Mouse (Mus musculus) liver, embryonic 15.5 days (tissue): ENCODE results near the gene Gls. TPM values are rescaled to one million over a fixed set of nuclear protein-coding genes. Genes with fewer than 3 reads are reported as not detected.

Experiments
- ATAC-seq: fragments of 200-750 bp; cut with Nextera tagmentation; 2 replicates; pipeline ENCODE4 v1.8.0; 2017; ENCODE audit warnings: moderate number of reproducible peaks, mild to moderate bottlenecking, moderate library complexity; ENCODE audit not compliant: insufficient read depth
- H3K27ac ChIP-seq: fragments of 300-500 bp; sonication (generic); replicated peaks from 2 replicates; pipeline ENCODE4 v1.5.1; 2015; ENCODE audit warnings: mild to moderate bottlenecking, inconsistent platforms
- H3K27me3 ChIP-seq: fragments of 300-500 bp; sonication (generic); 2 replicates; pipeline ENCODE4 v1.6.1; 2015; ENCODE audit warnings: mild to moderate bottlenecking, inconsistent platforms
- H3K36me3 ChIP-seq: fragments of 300-500 bp; sonication (generic); replicated peaks from 2 replicates; pipeline ENCODE4 v1.6.1; 2015; ENCODE audit warnings: moderate library complexity, mild to moderate bottlenecking, inconsistent platforms
- H3K4me1 ChIP-seq: fragments of 300-500 bp; sonication (generic); replicated peaks from 2 replicates; pipeline ENCODE4 v1.6.1; 2015; ENCODE audit warnings: inconsistent platforms
- H3K4me2 ChIP-seq: fragments of 300-500 bp; sonication (generic); 2 replicates; pipeline ENCODE4 v1.6.1; 2015; ENCODE audit warnings: moderate library complexity, mild to moderate bottlenecking, inconsistent platforms
- H3K4me3 ChIP-seq: fragments of 300-500 bp; sonication (generic); replicated peaks from 2 replicates; pipeline ENCODE4 v1.5.1; 2015; ENCODE audit warnings: mild to moderate bottlenecking, inconsistent platforms
- H3K9ac ChIP-seq: fragments of 300-500 bp; sonication (generic); 2 replicates; pipeline ENCODE4 v1.6.1; 2015; ENCODE audit warnings: moderate library complexity, mild to moderate bottlenecking, inconsistent platforms
- H3K9me3 ChIP-seq: fragments of 300-500 bp; sonication (generic); replicated peaks from 2 replicates; pipeline ENCODE4 v1.6.1; 2016; ENCODE audit warnings: inconsistent platforms
- WGBS: fragments of 180-500 bp; shearing (Covaris S2); methylation state at CpG from one replicate; pipeline ENCODE4 v1.1.7; 2015; ENCODE audit warnings: mixed read lengths; ENCODE audit not compliant: insufficient replicate concordance; 5-methylcytosine and 5-hydroxymethylcytosine counted together
- polyA plus RNA-seq: library from polyadenylated mRNA; unstranded; fragments of >200 nt; fragmentation: Nextera tagmentation; extraction: Ambion mirVana; gene quantifications from 2 replicates; pipeline ENCODE4 v1.2.1, GENCODE M21; 2015

Gls gene
- polyA plus RNA-seq, 1 experiment from 2014 or later, result 5.9 TPM

DNA sequence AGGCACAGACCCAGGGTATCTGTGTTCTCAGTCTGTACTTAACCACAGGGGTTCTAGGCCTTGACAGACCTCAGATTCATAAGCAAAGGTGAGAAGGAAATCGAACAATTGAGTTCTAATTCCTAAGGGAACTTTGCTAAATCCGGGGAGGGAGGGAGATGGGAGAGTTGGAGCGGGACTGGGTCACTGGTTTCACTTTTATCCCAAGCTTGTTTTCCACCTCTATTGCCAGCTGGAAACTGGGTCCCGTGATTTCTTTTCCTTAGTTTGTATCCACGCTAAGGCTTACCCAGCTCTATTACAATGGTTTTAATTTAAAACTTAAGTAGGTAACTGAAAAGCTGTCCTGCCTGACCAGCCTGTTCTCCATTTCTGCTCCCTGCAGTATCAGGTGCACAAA lies 57.7 kb downstream of the Gls start:
- Histone ChIP-seq H3K36me3 (no peaks in the 10 kb centered on the region), H3K4me3 (no peak overlapping the region), H3K27me3 (no peaks in the 10 kb centered on the region), H3K27ac (no peak overlapping the region), H3K9me3 (no peaks in the 10 kb centered on the region), H3K4me1 (peaks cover 7% of the 10 kb centered on the region; the same call in 1 of the 2 replicates), H3K4me2 (no peak overlapping the region), H3K9ac (no peak overlapping the region)
- 72% methylated on average over 5 of the region's 5 CpGs for WGBS
- ATAC-seq, result no peak

DNA sequence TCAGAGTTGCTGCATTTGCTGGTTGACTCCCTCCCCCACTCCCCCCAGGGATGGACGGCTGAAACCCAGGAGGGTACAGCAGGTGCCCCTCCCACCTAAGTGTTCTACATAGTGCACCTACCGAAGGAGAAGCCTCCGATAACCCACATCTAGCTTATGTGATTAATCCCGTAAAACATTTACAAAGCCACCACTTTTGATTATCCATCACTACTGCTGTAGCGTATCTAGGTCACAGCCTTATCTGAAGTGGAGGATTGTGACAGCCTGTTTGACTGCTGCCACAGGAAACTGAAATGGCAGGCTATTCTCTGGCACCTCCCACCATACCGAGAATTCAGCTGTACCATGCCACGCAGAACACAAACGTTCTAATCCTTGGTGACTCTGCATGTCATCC lies 61.8 kb downstream of the Gls start:
- ATAC-seq, result no peak
- H3K4me2 ChIP-seq, result no peak overlapping the region

DNA sequence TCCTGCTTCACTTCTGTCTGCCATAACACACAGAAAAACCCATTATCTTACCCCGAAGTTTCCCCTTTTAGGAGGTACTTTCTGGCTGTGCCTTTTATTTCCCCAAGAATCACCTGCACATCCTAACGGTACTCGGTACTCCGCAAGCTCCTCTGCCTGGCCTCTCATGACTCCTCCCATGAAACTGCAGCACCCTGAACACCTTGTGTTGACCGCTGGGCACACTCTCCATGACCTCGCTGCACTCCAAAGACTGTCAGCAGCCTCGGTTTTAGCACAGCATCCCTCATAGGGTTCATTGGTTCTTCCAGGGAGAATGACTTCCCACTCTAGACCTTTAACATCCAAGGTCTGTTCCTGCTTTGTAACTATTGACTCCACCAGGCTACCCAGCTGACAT lies 62.3 kb downstream of the Gls start:
- H3K36me3 ChIP-seq, result peaks cover 7% of the 10 kb centered on the region; the same call in 1 of the 2 replicates
- WGBS, result 61% methylated on average over 7 of the region's 7 CpGs

More for the DNA sequence above, 61.8 kb downstream of the Gls start:
- no peak overlapping the region for H3K9ac ChIP-seq
- WGBS, result 26% methylated on average over 8 of the region's 8 CpGs
- H3K4me3 ChIP-seq, result no peak overlapping the region
- H3K27me3 ChIP-seq, result no peaks in the 10 kb centered on the region
- peaks cover 2% of the 10 kb centered on the region; the same call in 1 of the 2 replicates for H3K36me3 ChIP-seq
- no peaks in the 10 kb centered on the region for H3K9me3 ChIP-seq
- H3K4me1 ChIP-seq, result peaks cover 7% of the 10 kb centered on the region; the same call in 1 of the 2 replicates
- H3K27ac ChIP-seq, result no peak overlapping the region

DNA sequence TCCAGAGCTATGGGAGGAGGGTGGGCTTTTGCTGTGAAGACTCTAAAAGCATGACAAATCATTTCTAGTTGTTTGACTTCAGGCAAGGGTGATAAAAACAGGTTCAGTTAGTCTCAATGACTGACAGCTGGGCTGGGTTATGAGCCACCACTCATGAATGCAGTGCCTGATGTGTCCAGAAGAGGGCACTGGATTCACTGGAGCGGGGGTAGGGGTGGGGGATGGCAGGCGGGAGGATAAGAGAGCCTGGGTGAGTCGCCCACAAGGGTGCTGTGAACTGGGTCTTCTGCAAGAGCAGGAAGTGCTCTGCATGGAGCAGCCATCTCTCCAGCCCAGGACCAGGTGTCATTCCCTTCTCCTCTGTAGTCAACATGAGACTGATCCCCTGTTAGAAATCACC lies 63.0 kb downstream of the Gls start:
- H3K36me3 ChIP-seq, result peaks cover 8% of the 10 kb centered on the region; the same call in 1 of the 2 replicates
- peaks cover 7% of the 10 kb centered on the region; the same call in 1 of the 2 replicates for H3K4me1 ChIP-seq
- no peaks in the 10 kb centered on the region for H3K27me3 ChIP-seq
- H3K9me3 ChIP-seq, result no peaks in the 10 kb centered on the region
- no peak overlapping the region for H3K27ac ChIP-seq
- no peak overlapping the region for H3K9ac ChIP-seq
- H3K4me2 ChIP-seq, result no peak overlapping the region
- 8% methylated on average over 3 of the region's 3 CpGs for WGBS
- H3K4me3 ChIP-seq, result no peak overlapping the region
- ATAC-seq, result no peak

More for the DNA sequence above, 62.3 kb downstream of the Gls start:
- no peak overlapping the region for H3K4me3 ChIP-seq
- H3K27ac ChIP-seq, result no peak overlapping the region
- no peak overlapping the region for H3K9ac ChIP-seq
- no peak for ATAC-seq
- H3K9me3 ChIP-seq, result no peaks in the 10 kb centered on the region
- H3K4me2 ChIP-seq, result no peak overlapping the region
- H3K4me1 ChIP-seq, result peaks cover 7% of the 10 kb centered on the region; the same call in 1 of the 2 replicates
- H3K27me3 ChIP-seq, result no peaks in the 10 kb centered on the region

DNA sequence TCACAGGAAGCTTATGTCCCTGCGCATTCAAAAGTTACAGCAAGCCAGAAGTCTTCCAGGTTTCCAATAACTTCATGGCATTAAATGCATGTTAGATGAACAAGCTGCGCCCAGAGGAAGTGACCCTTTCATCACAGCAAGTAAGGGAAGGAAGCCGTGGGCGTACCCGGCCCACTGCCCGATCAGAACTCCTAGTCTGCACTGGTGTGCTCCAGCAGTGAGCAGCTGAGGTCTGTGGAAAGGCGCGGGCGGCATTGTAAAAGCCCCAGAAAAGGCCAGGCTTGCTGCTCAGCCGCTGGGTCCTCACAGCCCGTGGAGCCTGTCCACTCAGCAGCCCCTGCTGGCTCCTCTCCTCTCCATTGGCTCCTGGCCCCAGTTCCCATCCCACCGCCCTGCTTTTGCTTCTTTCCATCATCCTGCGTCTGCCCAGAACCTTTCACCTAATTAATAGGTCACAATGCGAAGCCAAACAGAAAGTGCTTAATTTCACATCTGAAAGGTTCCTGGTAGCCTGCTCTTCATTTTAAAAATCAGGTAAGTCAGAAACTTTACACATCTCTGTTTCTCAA lies 66.3 kb downstream of the Gls start:
- no peak for ATAC-seq
- Histone ChIP-seq H3K27me3 (no peaks in the 10 kb centered on the region), H3K4me3 (no peak overlapping the region), H3K9ac (no peak overlapping the region), H3K4me1 (peaks cover 7% of the 10 kb centered on the region; the same call in 1 of the 2 replicates), H3K36me3 (peaks cover 18% of the 10 kb centered on the region; the same call in 1 of the 2 replicates), H3K9me3 (no peaks in the 10 kb centered on the region), H3K4me2 (no peak overlapping the region), H3K27ac (no peak overlapping the region)
- WGBS, result 49% methylated on average over 14 of the region's 14 CpGs

DNA sequence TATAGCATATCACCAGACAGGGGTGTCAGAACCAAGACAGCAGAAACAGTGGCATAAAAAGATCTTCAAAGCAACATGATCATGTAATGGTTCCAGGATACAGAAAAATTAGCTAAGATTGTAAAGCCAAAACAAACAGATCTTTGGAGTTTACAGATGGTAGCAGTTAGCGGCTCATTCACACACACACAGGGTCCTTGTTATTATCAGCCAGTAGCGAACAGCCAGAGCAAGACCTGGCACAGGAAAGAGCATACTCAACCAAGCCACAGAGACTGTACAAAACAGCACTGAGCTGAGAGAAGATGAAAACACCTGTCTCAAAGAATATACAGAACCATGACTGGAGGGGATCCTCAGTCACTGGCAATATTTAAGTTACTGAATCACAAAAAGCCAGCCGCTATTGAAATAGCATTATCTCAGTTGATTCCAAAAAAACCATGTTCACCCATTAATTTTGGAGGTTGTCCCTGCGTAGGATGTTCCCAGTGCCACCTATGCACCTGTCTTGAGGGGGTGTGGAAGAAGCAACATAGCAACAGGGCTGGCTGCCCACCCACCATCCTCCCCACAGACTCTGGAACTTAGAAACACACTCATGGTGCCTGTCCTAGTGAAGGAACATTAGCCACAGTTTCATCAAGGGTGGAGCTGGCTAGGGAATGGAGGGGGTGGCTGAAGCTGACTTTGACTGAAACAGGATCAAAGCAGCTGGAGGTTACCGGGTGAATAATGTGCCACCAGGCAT lies 69.2 kb downstream of the Gls start:
- WGBS, result 78% methylated on average over 5 of the region's 5 CpGs
- no peak overlapping the region for H3K9ac ChIP-seq
- H3K4me1 ChIP-seq, result no peaks in the 10 kb centered on the region
- no peaks in the 10 kb centered on the region for H3K9me3 ChIP-seq
- H3K4me3 ChIP-seq, result no peak overlapping the region
- no peak for ATAC-seq
- H3K4me2 ChIP-seq, result no peak overlapping the region
- no peaks in the 10 kb centered on the region for H3K27me3 ChIP-seq
- peaks cover 39% of the 10 kb centered on the region for H3K36me3 ChIP-seq
- no peak overlapping the region for H3K27ac ChIP-seq

DNA sequence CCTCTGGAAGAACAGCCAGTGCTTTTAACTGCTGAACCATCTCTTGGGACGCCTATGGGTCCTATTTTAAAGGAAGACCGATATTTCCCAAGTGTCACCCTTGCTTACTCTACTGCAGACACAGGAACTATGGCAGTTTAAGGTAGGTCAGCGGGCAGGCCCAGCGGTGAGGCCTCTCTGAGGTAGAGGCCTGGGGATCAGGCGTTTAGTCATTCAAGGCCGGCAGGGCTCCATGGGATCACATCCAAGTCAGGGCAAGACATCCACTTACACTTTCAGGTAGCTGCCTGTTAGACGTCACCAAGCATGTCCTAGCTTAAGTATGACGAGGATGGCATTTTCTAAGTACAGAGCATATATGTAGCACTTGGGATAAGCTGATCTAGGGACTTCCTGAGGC lies 71.9 kb downstream of the Gls start:
- no peak for ATAC-seq
- Histone ChIP-seq H3K27ac (no peak overlapping the region), H3K4me3 (no peak overlapping the region), H3K4me1 (0 out of 2 replicates have a peak, but pooled peaks cover 3% of the 10 kb centered on the region), H3K36me3 (peaks cover 63% of the 10 kb centered on the region), H3K9me3 (no peaks in the 10 kb centered on the region), H3K27me3 (no peaks in the 10 kb centered on the region), H3K9ac (no peak overlapping the region), H3K4me2 (no peak overlapping the region)
- 78% methylated on average over 8 of the region's 8 CpGs for WGBS

DNA sequence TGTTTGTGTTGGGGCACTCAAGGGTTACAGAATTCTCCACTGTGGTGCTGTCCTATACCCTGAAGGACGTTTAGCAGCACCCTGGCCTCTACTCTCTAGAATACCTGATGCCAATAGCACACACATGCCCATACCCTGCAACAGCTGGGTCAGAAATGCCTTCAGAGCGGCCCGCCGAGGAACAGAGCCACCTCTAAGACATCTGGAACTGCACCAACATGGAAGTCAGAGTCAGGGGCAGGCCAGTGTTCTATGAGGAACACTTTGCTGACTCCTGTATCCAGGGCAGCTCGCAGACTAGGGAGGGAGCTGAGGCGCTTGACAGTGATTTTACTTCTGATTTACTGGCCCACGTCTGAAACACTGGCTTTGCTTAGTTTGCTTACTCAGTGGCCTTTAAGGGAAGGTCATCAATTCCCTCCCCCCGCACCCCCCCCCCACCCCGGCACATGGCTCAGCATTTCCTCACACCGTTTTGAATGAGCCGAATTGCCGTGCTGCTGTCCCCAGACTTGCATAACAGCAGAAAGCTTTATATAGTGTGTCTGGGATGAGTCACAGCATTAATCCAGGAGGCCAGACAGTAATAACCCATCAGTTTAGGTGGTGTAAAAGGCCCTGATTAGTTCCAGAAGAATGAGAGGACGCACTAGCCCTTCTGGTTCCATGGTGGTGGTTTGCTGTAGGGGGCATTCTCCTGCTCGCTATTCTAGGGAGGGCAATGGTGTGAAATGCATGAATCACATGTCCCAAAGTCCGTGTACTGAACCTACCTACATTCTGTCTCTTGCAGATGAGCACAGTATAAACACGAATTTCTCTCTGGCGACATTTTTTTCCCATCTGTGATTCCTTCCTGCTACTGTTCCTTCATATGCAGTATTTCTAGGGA lies 74.3 kb downstream of the Gls start:
- peak; percentile 22 for ATAC-seq
- 69% methylated on average over 17 of the region's 17 CpGs for WGBS
- Histone ChIP-seq H3K4me2 (no peak overlapping the region), H3K27ac (no peak overlapping the region), H3K36me3 (peaks cover 73% of the 10 kb centered on the region), H3K9ac (no peak overlapping the region), H3K9me3 (no peaks in the 10 kb centered on the region), H3K4me3 (no peak overlapping the region), H3K4me1 (0 out of 2 replicates have a peak, but pooled peaks cover 3% of the 10 kb centered on the region), H3K27me3 (no peaks in the 10 kb centered on the region)

DNA sequence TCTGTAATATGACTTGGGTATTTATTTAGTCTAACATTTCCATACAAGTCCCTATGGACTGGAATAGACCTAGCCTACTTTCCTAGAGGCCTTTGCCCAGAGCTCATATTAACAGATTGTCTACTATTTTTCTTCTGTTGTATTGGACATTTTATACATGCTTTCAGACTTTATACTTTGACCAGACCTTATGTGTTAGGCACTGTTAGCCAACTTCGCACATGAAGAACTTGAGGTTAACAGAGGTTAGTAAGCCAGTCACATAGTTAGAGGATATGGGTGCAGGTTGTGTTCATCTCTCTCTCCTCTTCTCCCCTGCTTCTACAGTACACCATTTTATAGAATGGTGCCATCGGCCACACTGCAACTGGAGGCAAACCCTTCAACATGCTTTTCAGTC lies 75.0 kb downstream of the Gls start:
- no peak overlapping the region for H3K4me2 ChIP-seq
- no peak for ATAC-seq
- 81% methylated on average over 2 of the region's 2 CpGs for WGBS

DNA sequence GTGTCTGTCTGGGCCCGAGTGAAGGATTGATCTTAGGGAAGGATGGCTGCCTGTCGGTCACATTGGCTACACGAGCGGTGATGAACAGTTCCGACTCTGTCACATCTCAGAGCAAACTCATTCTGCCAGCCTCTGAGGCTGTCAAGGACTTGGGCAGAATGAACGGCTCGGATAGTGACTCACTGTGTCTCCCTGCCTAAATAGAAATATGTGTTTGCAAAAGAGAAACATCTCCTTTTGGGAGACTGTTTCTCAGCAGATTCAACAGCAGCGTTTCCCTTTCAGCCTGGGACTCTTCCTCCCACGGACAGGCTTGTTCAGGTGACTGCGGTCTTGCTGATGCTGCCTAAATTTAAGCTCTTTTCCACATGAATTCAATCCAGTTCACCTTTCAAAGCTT lies 76.7 kb downstream of the Gls start:
- Histone ChIP-seq H3K36me3 (peaks cover 79% of the 10 kb centered on the region), H3K27ac (no peak overlapping the region), H3K4me2 (no peak overlapping the region), H3K27me3 (no peaks in the 10 kb centered on the region), H3K4me3 (no peak overlapping the region), H3K9me3 (no peaks in the 10 kb centered on the region), H3K9ac (no peak overlapping the region), H3K4me1 (0 out of 2 replicates have a peak, but pooled peaks cover 3% of the 10 kb centered on the region)
- 85% methylated on average over 10 of the region's 10 CpGs for WGBS
- no peak for ATAC-seq

More for the DNA sequence above, 75.0 kb downstream of the Gls start:
- Histone ChIP-seq H3K4me1 (0 out of 2 replicates have a peak, but pooled peaks cover 3% of the 10 kb centered on the region), H3K36me3 (peaks cover 71% of the 10 kb centered on the region), H3K27me3 (no peaks in the 10 kb centered on the region), H3K4me3 (no peak overlapping the region), H3K27ac (no peak overlapping the region), H3K9ac (no peak overlapping the region), H3K9me3 (no peaks in the 10 kb centered on the region)

DNA sequence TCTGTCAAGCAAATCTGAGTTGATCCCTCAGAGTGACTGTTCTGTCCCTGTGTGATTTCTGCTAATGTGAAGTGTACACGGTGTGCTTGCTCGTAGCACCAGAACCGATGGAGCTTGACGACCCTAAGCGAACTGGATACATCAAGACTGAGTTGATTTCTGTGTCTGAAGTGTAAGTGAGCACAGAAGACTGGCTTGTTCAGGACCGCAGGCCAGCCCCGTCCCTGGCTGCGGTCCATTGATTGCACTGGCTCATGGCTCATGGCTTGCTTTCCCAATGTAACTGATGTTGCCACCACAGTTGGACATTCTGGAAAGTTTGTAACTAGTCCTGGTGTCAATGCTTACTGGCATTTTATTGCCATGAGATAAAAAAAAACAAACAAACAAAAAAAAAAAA lies 78.1 kb downstream of the Gls start:
- Histone ChIP-seq H3K4me3 (no peak overlapping the region), H3K9ac (no peak overlapping the region), H3K27me3 (no peaks in the 10 kb centered on the region), H3K27ac (no peak overlapping the region), H3K9me3 (no peaks in the 10 kb centered on the region), H3K36me3 (peaks cover 83% of the 10 kb centered on the region), H3K4me1 (peaks cover 17% of the 10 kb centered on the region), H3K4me2 (no peak overlapping the region)
- 81% methylated on average over 8 of the region's 8 CpGs for WGBS
- no peak for ATAC-seq
